Mouse (Mus musculus): Measurements from ENCODE around the gene Bad.

- no peak for TF ChIP-seq CTCF (IDR thresholded peaks at IDR 0.05; ENCODE audit: insufficient read depth, low read length)
- no peak for TF ChIP-seq POLR2A (IDR thresholded peaks at IDR 0.05; ENCODE audit: borderline replicate concordance, extremely low read depth, low read depth, low read length)
Measured at GRCm38 (mm10) chr19:6907094-6907493, 34.6 kb upstream of the Bad start.
